Mouse (Mus musculus) ES-CJ7 (cell line): ENCODE measurements around the gene Ap3s2.

Experiments used
- DNase-seq: peaks from one replicate; pipeline ENCODE4 v3.0.0; 2011; ENCODE audit warnings: low read depth, low spot score

The Ap3s2 gene

GRCm38 (mm10) chr7:79920344-79920983 lies at the start of gene Ap3s2:
TSS of gene Ap3s2 (minus strand) at chr7:79920649.
- DNase-seq = peak; percentile 94

GRCm38 (mm10) chr7:79968326-79968725 lies 47.9 kb upstream of the Ap3s2 start:
- DNase-seq = peak; percentile 75

- peak; percentile 43 for DNase-seq
These were observed 41.2 kb upstream of the Ap3s2 start for GRCm38 (mm10) chr7:79961600-79961999.

- peak; percentile 56 for DNase-seq
These were observed 35.7 kb upstream of the Ap3s2 start for GRCm38 (mm10) chr7:79956131-79956530.

- no peak for DNase-seq
These were observed 34.4 kb upstream of the Ap3s2 start for GRCm38 (mm10) chr7:79954890-79955289.

GRCm38 (mm10) chr7:79951038-79951437 lies 30.6 kb upstream of the Ap3s2 start:
- DNase-seq = peak; percentile 57

- no peak for DNase-seq
These were observed 29.8 kb upstream of the Ap3s2 start for GRCm38 (mm10) chr7:79950236-79950635.

GRCm38 (mm10) chr7:79935511-79936205 lies 15.2 kb upstream of the Ap3s2 start:
- DNase-seq = no peak

- peak; percentile 73 for DNase-seq
These were observed 14.5 kb upstream of the Ap3s2 start, which contains the start of gene Arpin for GRCm38 (mm10) chr7:79934862-79935510. TSS of gene Arpin (minus strand) at chr7:79935359.

GRCm38 (mm10) chr7:79934461-79934860 lies 14.0 kb upstream of the Ap3s2 start:
- no peak for DNase-seq

GRCm38 (mm10) chr7:79928516-79929052 lies 8.1 kb upstream of the Ap3s2 start:
- DNase-seq = no peak

GRCm38 (mm10) chr7:79914556-79914955 lies 5.9 kb downstream of the Ap3s2 start:
- peak; percentile 55 for DNase-seq

GRCm38 (mm10) chr7:79907356-79907755 lies 13.1 kb downstream of the Ap3s2 start:
- no peak for DNase-seq

GRCm38 (mm10) chr7:79906914-79907313 lies 13.5 kb downstream of the Ap3s2 start:
- DNase-seq = no peak

- DNase-seq = no peak
These were observed 15.3 kb downstream of the Ap3s2 start for GRCm38 (mm10) chr7:79905193-79905592.

- no peak for DNase-seq
These were observed 17.2 kb downstream of the Ap3s2 start for GRCm38 (mm10) chr7:79903160-79903792.

- DNase-seq = no peak
These were observed 19.7 kb downstream of the Ap3s2 start for GRCm38 (mm10) chr7:79900753-79901152.

- DNase-seq = no peak
These were observed 25.2 kb downstream of the Ap3s2 start for GRCm38 (mm10) chr7:79895225-79895624.

GRCm38 (mm10) chr7:79894790-79895189 lies 25.7 kb downstream of the Ap3s2 start:
- DNase-seq = no peak

- no peak for DNase-seq
These were observed 27.6 kb downstream of the Ap3s2 start for GRCm38 (mm10) chr7:79892576-79893428.
